In genomic region chr12:84176126-84176769, GRCm38 (mm10) we compare ENCODE assay signal across 8 mouse cellular contexts. TPM values are rescaled to one million over a fixed set of nuclear protein-coding genes. Genes with fewer than 3 reads are reported as not detected.
DNase-seq lines count a peak whose midpoint lies in the region; ATAC-seq and TF ChIP-seq lines count a peak whose summit lies in the region.

No protein-coding gene starts in this region.

- peak overlapping the region; percentile 60 for H3K4me2 ChIP-seq in embryonic facial prominence, embryonic 14.5 days (ENCODE audit: low read depth, low read length)
- peak overlapping the region; percentile 70 for H3K4me2 ChIP-seq in hindbrain, postnatal 0 days (ENCODE audit: low read depth, low read length)
- H3K4me2 ChIP-seq in stomach, embryonic 14.5 days (replicated peaks; ENCODE audit: low read depth, low read length) = peak overlapping the region; percentile 60

- H3K27ac ChIP-seq in ES-Bruce4 (ENCODE audit: insufficient read depth, low read length) = peak overlapping the region; percentile 80
- peak overlapping the region; percentile 92 for H3K27ac ChIP-seq in embryonic facial prominence, embryonic 14.5 days (replicated peaks; ENCODE audit: low read depth, low read length)
- peak overlapping the region; percentile 88 for H3K27ac ChIP-seq in hindbrain, postnatal 0 days
- peak overlapping the region; percentile 93 for H3K27ac ChIP-seq in macrophage
- peak overlapping the region; percentile 99 for H3K27ac ChIP-seq in stomach, embryonic 14.5 days (ENCODE audit: low read length)

- no peak for TF ChIP-seq EP300 in ES-Bruce4 (IDR thresholded peaks at IDR 0.05; ENCODE audit: insufficient read depth, low read depth, low read length)

- TF ChIP-seq CTCF in ES-Bruce4 (IDR thresholded peaks at IDR 0.05; ENCODE audit: low read depth, low read length) = no peak
- no peak for TF ChIP-seq CTCF in hindbrain, postnatal 0 days (IDR thresholded peaks at IDR 0.05; ENCODE audit: low read depth)

- peak overlapping the region; percentile 54 for H3K4me3 ChIP-seq in ES-Bruce4 (ENCODE audit: low read depth, low read length)
- H3K4me3 ChIP-seq in embryonic facial prominence, embryonic 14.5 days (ENCODE audit: low read depth, low read length) = peak overlapping the region; percentile 41
- peak overlapping the region; percentile 39 for H3K4me3 ChIP-seq in hindbrain, postnatal 0 days (ENCODE audit: low read length)
- H3K4me3 ChIP-seq in macrophage (ENCODE audit: inconsistent target) = peak overlapping the region; percentile 13; the same call in 1 of the 2 replicates
- peak overlapping the region; percentile 36 for H3K4me3 ChIP-seq in stomach, embryonic 14.5 days (ENCODE audit: low read depth, low read length)

- no peaks in the 10 kb centered on the region for H3K27me3 ChIP-seq in ES-Bruce4 (ENCODE audit: control insufficient read depth, insufficient read depth, low read length, poor library complexity, severe bottlenecking)
- H3K27me3 ChIP-seq in embryonic facial prominence, embryonic 14.5 days (replicated peaks; ENCODE audit: control insufficient read depth, insufficient read depth, low read length) = no peaks in the 10 kb centered on the region
- H3K27me3 ChIP-seq in hindbrain, postnatal 0 days (ENCODE audit: insufficient read depth, low read length) = no peaks in the 10 kb centered on the region
- no peaks in the 10 kb centered on the region for H3K27me3 ChIP-seq in stomach, embryonic 14.5 days (ENCODE audit: control insufficient read depth, insufficient read depth, low read length)

- H3K9me3 ChIP-seq in ES-Bruce4 (replicated peaks; ENCODE audit: control insufficient read depth, insufficient read depth, low read length, poor library complexity, severe bottlenecking) = no peaks in the 10 kb centered on the region
- no peaks in the 10 kb centered on the region for H3K9me3 ChIP-seq in embryonic facial prominence, embryonic 14.5 days (ENCODE audit: control insufficient read depth, low read length)
- H3K9me3 ChIP-seq in hindbrain, postnatal 0 days (ENCODE audit: low read length) = no peaks in the 10 kb centered on the region
- H3K9me3 ChIP-seq in stomach, embryonic 14.5 days (ENCODE audit: control insufficient read depth, low read depth, low read length) = no peaks in the 10 kb centered on the region

- no peak for TF ChIP-seq POLR2A in ES-Bruce4 (IDR thresholded peaks at IDR 0.05; ENCODE audit: insufficient read depth, low read length)

- WGBS in embryonic facial prominence, embryonic 14.5 days = 6% methylated on average over 11 of the region's 13 CpGs
- 7% methylated on average over 13 of the region's 13 CpGs for WGBS in hindbrain, postnatal 0 days
- WGBS in macrophage (ENCODE audit: missing documents) = 2% methylated on average over 8 of the region's 13 CpGs
- 8% methylated on average over 13 of the region's 13 CpGs for WGBS in stomach, embryonic 14.5 days

- ATAC-seq in embryonic facial prominence, embryonic 14.5 days (ENCODE audit: low read depth) = peak; percentile 16
- ATAC-seq in hindbrain, postnatal 0 days = peak; percentile 33
- 0 out of 2 replicates have a peak, but pooled peaks have one; percentile 8 for ATAC-seq in stomach, embryonic 14.5 days (ENCODE audit: insufficient number of reproducible peaks, insufficient read depth, low FRiP score, low read depth)

- H3K79me2 ChIP-seq in macrophage (ENCODE audit: inconsistent target) = peaks cover 82% of the 10 kb centered on the region

- DNase-seq in kidney, adult 9 months = peak; percentile 39
- no peak for DNase-seq in kidney, adult 8-10 months
- peak; percentile 78 for DNase-seq in embryonic facial prominence, embryonic 14.5 days (ENCODE audit: low spot score)
- peak; percentile 65 for DNase-seq in hindbrain, postnatal 0 days (ENCODE audit: low spot score)
- no peak for DNase-seq in ovary, postnatal 10 days (ENCODE audit: low spot score)

- peak overlapping the region; percentile 27 for H3K9ac ChIP-seq in ES-Bruce4 (ENCODE audit: low read depth, poor library complexity, severe bottlenecking)
- peak overlapping the region; percentile 73 for H3K9ac ChIP-seq in embryonic facial prominence, embryonic 14.5 days (ENCODE audit: low read depth, low read length)
- peak overlapping the region; percentile 53 for H3K9ac ChIP-seq in hindbrain, postnatal 0 days (replicated peaks; ENCODE audit: low read length)
- peak overlapping the region; percentile 46; the same call in 1 of the 2 replicates for H3K9ac ChIP-seq in stomach, embryonic 14.5 days (replicated peaks; ENCODE audit: low read depth, low read length)

- 0 out of 2 replicates have a peak, but pooled peaks cover 3% of the 10 kb centered on the region for H3K36me3 ChIP-seq in ES-Bruce4 (ENCODE audit: control insufficient read depth, insufficient read depth, low read length, poor library complexity, severe bottlenecking)
- peaks cover 27% of the 10 kb centered on the region for H3K36me3 ChIP-seq in embryonic facial prominence, embryonic 14.5 days (ENCODE audit: control insufficient read depth, insufficient read depth, low read length)
- peaks cover 12% of the 10 kb centered on the region for H3K36me3 ChIP-seq in hindbrain, postnatal 0 days (ENCODE audit: insufficient read depth, low read length)
- peaks cover 14% of the 10 kb centered on the region for H3K36me3 ChIP-seq in macrophage (ENCODE audit: inconsistent target)
- H3K36me3 ChIP-seq in stomach, embryonic 14.5 days (ENCODE audit: control insufficient read depth, insufficient read depth, low read length) = peaks cover 22% of the 10 kb centered on the region

- H3K4me1 ChIP-seq in ES-Bruce4 (ENCODE audit: control insufficient read depth, insufficient read depth, low read length) = peaks cover 6% of the 10 kb centered on the region
- H3K4me1 ChIP-seq in embryonic facial prominence, embryonic 14.5 days (ENCODE audit: control insufficient read depth, insufficient read depth, low read length) = peaks cover 45% of the 10 kb centered on the region
- H3K4me1 ChIP-seq in hindbrain, postnatal 0 days (ENCODE audit: insufficient read depth, low read length) = peaks cover 41% of the 10 kb centered on the region
- H3K4me1 ChIP-seq in stomach, embryonic 14.5 days (ENCODE audit: control insufficient read depth, insufficient read depth, low read length) = peaks cover 70% of the 10 kb centered on the region

RNA-seq across cellular contexts. Expression of gene Pnma1, which starts 28.0 kb away (rescaled TPM):
- 0.38 TPM in 1 of 2 replicates, not detected in the other for polyA plus RNA-seq in ES-Bruce4 (2011; ENCODE audit: insufficient read depth, insufficient read length, low read depth, missing spikeins)
- polyA plus RNA-seq in embryonic facial prominence, embryonic 14.5 days (2014; fragmentation: Nextera tagmentation; extraction: Ambion mirVana) = 1.4 TPM in 2 replicates
- total RNA-seq in hindbrain, postnatal 0 days (2014; rRNA removed) = 2.5 and 3.8 TPM in 2 replicates
- polyA plus RNA-seq in hindbrain, postnatal 0 days (2015; fragmentation: Nextera tagmentation; extraction: Ambion mirVana) = 4.2 and 4.5 TPM in 2 replicates
- 10 to 100 TPM in 4 of 26 experiments, 1 to 10 TPM in 22; 1.5 to 28.6 (median 5.5) TPM for total RNA-seq in macrophage (2018; cell fraction: chromatin; rRNA removed)
- total RNA-seq in macrophage (2018; cell fraction: cytosol; rRNA removed) = under 1 TPM; 0.06 to 0.74 (median 0.29) TPM
- 10 to 100 TPM in 5 of 26 experiments, 1 to 10 TPM in 20, under 1 TPM in 1; 0.96 to 33.0 (median 4.4) TPM for total RNA-seq in macrophage (2018; cell fraction: nucleus; rRNA removed)
- polyA plus RNA-seq in macrophage (2018) = 0.13 to 0.29 TPM (median 0.20 TPM) in 3 replicates
- 0.45 and 0.90 TPM in 2 replicates for polyA plus RNA-seq in stomach, embryonic 14.5 days (2014; fragmentation: Nextera tagmentation; extraction: Ambion mirVana)

RNA-seq across cellular contexts. Expression of gene Elmsan1, which starts 42.4 kb away (rescaled TPM):
- 28.3 and 30.1 TPM in 2 replicates for polyA plus RNA-seq in ES-Bruce4 (2011; ENCODE audit: insufficient read depth, insufficient read length, low read depth, missing spikeins)
- polyA plus RNA-seq in embryonic facial prominence, embryonic 14.5 days (2014; fragmentation: Nextera tagmentation; extraction: Ambion mirVana) = 9.4 and 9.8 TPM in 2 replicates
- 9.3 and 11.5 TPM in 2 replicates for total RNA-seq in hindbrain, postnatal 0 days (2014; rRNA removed)
- 2.7 and 3.0 TPM in 2 replicates for polyA plus RNA-seq in hindbrain, postnatal 0 days (2015; fragmentation: Nextera tagmentation; extraction: Ambion mirVana)
- total RNA-seq in macrophage (2018; cell fraction: chromatin; rRNA removed) = 100 to 1,000 TPM in 11 of 26 experiments, 10 to 100 TPM in 15; 35.5 to 286 (median 91.6) TPM
- total RNA-seq in macrophage (2018; cell fraction: cytosol; rRNA removed) = 10 to 100 TPM; 12.1 to 56.7 (median 24.1) TPM
- 100 to 1,000 TPM in 4 of 26 experiments, 10 to 100 TPM in 22; 27.9 to 188 (median 59.0) TPM for total RNA-seq in macrophage (2018; cell fraction: nucleus; rRNA removed)
- 11.0 to 13.7 TPM (median 13.5 TPM) in 3 replicates for polyA plus RNA-seq in macrophage (2018)
- polyA plus RNA-seq in stomach, embryonic 14.5 days (2014; fragmentation: Nextera tagmentation; extraction: Ambion mirVana) = 10.2 and 10.6 TPM in 2 replicates

Comparison
In these comparisons a context has a peak if more than half of its experiments do, and no peak if none do; other contexts are left out.
1. DNase-seq: peak in kidney, adult 9 months (single experiment), embryonic facial prominence, embryonic 14.5 days (single experiment) and hindbrain, postnatal 0 days (single experiment); none in kidney, adult 8-10 months (0 of 2) and ovary, postnatal 10 days (single experiment).
2. Peak in every context shown above with its lines, with median percentiles within 50 percentile points of each other: H3K27ac ChIP-seq, H3K4me3 ChIP-seq, H3K9ac ChIP-seq, ATAC-seq and H3K4me2 ChIP-seq.